Mouse (Mus musculus): ENCODE data around the gene Slit3.
A peak's percentile ranks its signal among the peaks of the same experiment; 100 is the strongest.

The Slit3 gene

GRCm38 (mm10) chr11:35512686-35513085 is 391.7 kb downstream of the Slit3 start:
- no peak for DNase-seq (ENCODE audit: low read depth, low spot score)

- DNase-seq (ENCODE audit: low read depth, low spot score): no peak
Measured at GRCm38 (mm10) chr11:35513343-35513742, 392.3 kb downstream of the Slit3 start.

- no peak for DNase-seq (ENCODE audit: low read depth, low spot score)
Measured at GRCm38 (mm10) chr11:35522802-35523452, 401.9 kb downstream of the Slit3 start.

GRCm38 (mm10) chr11:35523773-35524172 is 402.7 kb downstream of the Slit3 start:
- peak; percentile 73 for DNase-seq (ENCODE audit: low read depth, low spot score)

GRCm38 (mm10) chr11:35526219-35526762 is 405.3 kb downstream of the Slit3 start:
- no peak for DNase-seq (ENCODE audit: low read depth, low spot score)

- DNase-seq (ENCODE audit: low read depth, low spot score): no peak
Measured at GRCm38 (mm10) chr11:35527816-35528462, 406.9 kb downstream of the Slit3 start.

- no peak for DNase-seq (ENCODE audit: low read depth, low spot score)
Measured at GRCm38 (mm10) chr11:35535027-35535426, 414.0 kb downstream of the Slit3 start.

GRCm38 (mm10) chr11:35537128-35538088 is 416.4 kb downstream of the Slit3 start:
- peak; percentile 34 for DNase-seq (ENCODE audit: low read depth, low spot score)

- DNase-seq (ENCODE audit: low read depth, low spot score): no peak
Measured at GRCm38 (mm10) chr11:35542731-35543130, 421.7 kb downstream of the Slit3 start.

GRCm38 (mm10) chr11:35544112-35545064 is 423.4 kb downstream of the Slit3 start:
- DNase-seq (ENCODE audit: low read depth, low spot score): no peak

GRCm38 (mm10) chr11:35546081-35546822 is 425.2 kb downstream of the Slit3 start:
- no peak for DNase-seq (ENCODE audit: low read depth, low spot score)

- no peak for DNase-seq (ENCODE audit: low read depth, low spot score)
Measured at GRCm38 (mm10) chr11:35550036-35550435, 429.0 kb downstream of the Slit3 start.

- no peak for DNase-seq (ENCODE audit: low read depth, low spot score)
Measured at GRCm38 (mm10) chr11:35556192-35556591, 435.2 kb downstream of the Slit3 start.

- DNase-seq (ENCODE audit: low read depth, low spot score): no peak
Measured at GRCm38 (mm10) chr11:35557476-35557875, 436.5 kb downstream of the Slit3 start.

- DNase-seq (ENCODE audit: low read depth, low spot score): no peak
Measured at GRCm38 (mm10) chr11:35558311-35558710, 437.3 kb downstream of the Slit3 start.

- no peak for DNase-seq (ENCODE audit: low read depth, low spot score)
Measured at GRCm38 (mm10) chr11:35559386-35559785, 438.4 kb downstream of the Slit3 start.

GRCm38 (mm10) chr11:35561760-35562159 is 440.7 kb downstream of the Slit3 start:
- no peak for DNase-seq (ENCODE audit: low read depth, low spot score)

GRCm38 (mm10) chr11:35565322-35565721 is 444.3 kb downstream of the Slit3 start:
- no peak for DNase-seq (ENCODE audit: low read depth, low spot score)

GRCm38 (mm10) chr11:35566686-35567085 is 445.7 kb downstream of the Slit3 start:
- DNase-seq (ENCODE audit: low read depth, low spot score): no peak

Measured in R1 (cell line).